Mouse (Mus musculus): ENCODE measurements around the gene Prdm15. TPM values are rescaled to one million over a fixed set of nuclear protein-coding genes. Genes with fewer than 3 reads are reported as not detected.

Gene Prdm15
- 17.7 TPM for polyA plus RNA-seq (2017; shearing (Covaris generic))

GRCm38 (mm10) chr16:97851741-97852319, at the start of gene Prdm15:
Gene Prdm15 (minus strand): TSS chr16:97851850.

GRCm38 (mm10) chr16:97763061-97763989, 88.3 kb downstream of the Prdm15 start, which contains the start of gene Ripk4:
Gene Ripk4 (minus strand): TSS chr16:97763787.

Other genes with a start within 250 kb of the Prdm15 start
- not detected for gene Tmprss2, start 240.7 kb downstream of the Prdm15 start, polyA plus RNA-seq (2017; shearing (Covaris generic))
- gene Ripk4, start 88.1 kb downstream of the Prdm15 start, polyA plus RNA-seq (2017; shearing (Covaris generic)), result 0.11 TPM
- 15.1 TPM for gene C2cd2, start 110.7 kb upstream of the Prdm15 start, polyA plus RNA-seq (2017; shearing (Covaris generic))
- gene Zbtb21, start 110.8 kb upstream of the Prdm15 start, polyA plus RNA-seq (2017; shearing (Covaris generic)), result 16.3 TPM
- gene B230307C23Rik, start 145.5 kb upstream of the Prdm15 start, polyA plus RNA-seq (2017; shearing (Covaris generic)), result 34.8 TPM
- 18.9 TPM for gene A630089N07Rik, start 230.6 kb upstream of the Prdm15 start, polyA plus RNA-seq (2017; shearing (Covaris generic))

All from CD4-positive, CD25-positive, alpha-beta regulatory T cell (primary cell).